ENCODE assay signal across 8 mouse cellular contexts in the genomic region with DNA sequence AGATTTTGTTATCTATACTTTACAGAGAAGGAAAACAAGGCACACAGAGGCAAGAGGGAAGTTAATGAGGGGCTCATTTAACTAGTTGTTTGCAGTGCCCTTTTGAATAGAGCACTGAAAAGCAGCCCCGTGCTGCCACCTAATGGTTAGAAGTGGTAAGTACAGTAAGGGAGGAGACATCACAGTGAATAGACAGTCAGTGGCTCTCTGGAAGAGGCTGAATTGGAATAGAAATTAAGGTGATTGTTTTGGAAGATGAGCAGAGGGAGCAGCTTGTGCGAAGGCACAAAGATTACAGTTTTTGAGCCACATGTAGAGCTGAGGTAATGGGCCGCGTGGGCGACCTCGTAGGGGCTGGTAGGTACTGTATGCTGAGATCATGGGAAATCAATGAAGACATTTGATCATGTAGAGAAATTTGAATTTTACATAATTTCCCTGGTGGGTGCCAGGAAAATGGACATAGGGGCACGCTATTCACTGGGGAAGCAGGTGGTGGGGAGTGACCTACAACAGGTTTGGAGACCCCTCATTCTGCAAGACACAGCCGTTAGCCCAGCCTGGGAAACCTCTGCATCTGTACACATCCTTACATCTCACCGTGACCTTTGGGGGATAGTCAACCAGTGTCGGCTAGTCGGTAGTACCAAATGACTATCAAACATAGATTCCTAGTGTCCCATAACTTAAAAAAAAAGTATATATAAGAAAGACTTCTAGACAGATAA. TPM values are rescaled to one million over a fixed set of nuclear protein-coding genes. Genes with fewer than 3 reads are reported as not detected.
DNase-seq lines count a peak whose midpoint lies in the region; ATAC-seq lines count a peak whose summit lies in the region.

No protein-coding gene starts in this region.

- H3K27ac ChIP-seq in kidney, embryonic 16.5 days (ENCODE audit: low read length): no peak overlapping the region
- no peak overlapping the region for H3K27ac ChIP-seq in lung, embryonic 15.5 days

- peak; percentile 86 for ATAC-seq in frontal cortex, adult (ENCODE audit: low TSS enrichment)
- ATAC-seq in kidney, embryonic 16.5 days (ENCODE audit: low FRiP score, low TSS enrichment): peak; percentile 71; the same call in 1 of the 2 replicates
- ATAC-seq in lung, embryonic 15.5 days (ENCODE audit: borderline replicate concordance, extremely low read depth, low FRiP score, low TSS enrichment): peak; percentile 27; the same call in 1 of the 2 replicates

- no peaks in the 10 kb centered on the region for H3K9me3 ChIP-seq in kidney, embryonic 16.5 days (ENCODE audit: low read length)
- H3K9me3 ChIP-seq in lung, embryonic 15.5 days: no peaks in the 10 kb centered on the region

- peak overlapping the region; percentile 44 for H3K4me2 ChIP-seq in kidney, embryonic 16.5 days (replicated peaks; ENCODE audit: low read depth, low read length)
- peak overlapping the region; percentile 48 for H3K4me2 ChIP-seq in lung, embryonic 15.5 days

- 51% methylated on average over 11 of the region's 11 CpGs for WGBS in kidney, embryonic 16.5 days
- WGBS in lung, embryonic 15.5 days: 43% methylated on average over 11 of the region's 11 CpGs

- peak overlapping the region; percentile 30 for H3K4me3 ChIP-seq in kidney, embryonic 16.5 days (ENCODE audit: low read length)
- H3K4me3 ChIP-seq in lung, embryonic 15.5 days: peak overlapping the region; percentile 27

- no peak overlapping the region for H3K9ac ChIP-seq in kidney, embryonic 16.5 days (replicated peaks; ENCODE audit: low read length)
- no peak overlapping the region for H3K9ac ChIP-seq in lung, embryonic 15.5 days

- no peaks in the 10 kb centered on the region for H3K36me3 ChIP-seq in kidney, embryonic 16.5 days (ENCODE audit: insufficient read depth, low read length)
- H3K36me3 ChIP-seq in lung, embryonic 15.5 days: no peaks in the 10 kb centered on the region

- no peaks in the 10 kb centered on the region for H3K27me3 ChIP-seq in kidney, embryonic 16.5 days (ENCODE audit: insufficient read depth, low read length)
- H3K27me3 ChIP-seq in lung, embryonic 15.5 days: no peaks in the 10 kb centered on the region

- peak; percentile 59 to 62 for DNase-seq in right cerebral cortex, postnatal 10 days (ENCODE audit: low spot score in 2 of 2)
- no peak for DNase-seq in right cerebral cortex, postnatal 25 days
- DNase-seq in brain, embryonic 18.5 days (ENCODE audit: low read depth, low spot score): peak; percentile 61
- DNase-seq in retina, postnatal 7 days (ENCODE audit: low read depth, low spot score): peak; percentile 42
- no peak for DNase-seq in urinary bladder, postnatal 36 days (ENCODE audit: low spot score in 2 of 2)

- no peaks in the 10 kb centered on the region for H3K4me1 ChIP-seq in kidney, embryonic 16.5 days (ENCODE audit: insufficient read depth, low read length)
- H3K4me1 ChIP-seq in lung, embryonic 15.5 days: 0 out of 2 replicates have a peak, but pooled peaks cover 3% of the 10 kb centered on the region

RNA-seq across cellular contexts. Expression of a gene that starts 15.6 kb away (rescaled TPM):
- not detected in 2 replicates for polyA plus RNA-seq in kidney, embryonic 16.5 days (2015; fragmentation: Nextera tagmentation; extraction: Ambion mirVana)
- not detected in 2 replicates for polyA plus RNA-seq in lung, embryonic 15.5 days (2015; fragmentation: Nextera tagmentation; extraction: Ambion mirVana)

RNA-seq across cellular contexts. Expression of a gene that starts 17.2 kb away (rescaled TPM):
- not detected in 2 replicates for polyA plus RNA-seq in kidney, embryonic 16.5 days (2015; fragmentation: Nextera tagmentation; extraction: Ambion mirVana)
- polyA plus RNA-seq in lung, embryonic 15.5 days (2015; fragmentation: Nextera tagmentation; extraction: Ambion mirVana): not detected in 2 replicates

RNA-seq across cellular contexts. Expression of a gene that starts 31.6 kb away (rescaled TPM):
- polyA plus RNA-seq in kidney, embryonic 16.5 days (2015; fragmentation: Nextera tagmentation; extraction: Ambion mirVana): not detected in 2 replicates
- not detected in 2 replicates for polyA plus RNA-seq in lung, embryonic 15.5 days (2015; fragmentation: Nextera tagmentation; extraction: Ambion mirVana)

RNA-seq across cellular contexts. Expression of a gene that starts 34.1 kb away (rescaled TPM):
- not detected in 2 replicates for polyA plus RNA-seq in kidney, embryonic 16.5 days (2015; fragmentation: Nextera tagmentation; extraction: Ambion mirVana)
- polyA plus RNA-seq in lung, embryonic 15.5 days (2015; fragmentation: Nextera tagmentation; extraction: Ambion mirVana): not detected in 2 replicates

RNA-seq across cellular contexts. Expression of a gene that starts 38.1 kb away (rescaled TPM):
- polyA plus RNA-seq in kidney, embryonic 16.5 days (2015; fragmentation: Nextera tagmentation; extraction: Ambion mirVana): 1.5 and 2.4 TPM in 2 replicates
- 0.59 and 0.65 TPM in 2 replicates for polyA plus RNA-seq in lung, embryonic 15.5 days (2015; fragmentation: Nextera tagmentation; extraction: Ambion mirVana)

Comparison
In these comparisons a context has a peak if more than half of its experiments do, and no peak if none do; other contexts are left out.
1. DNase-seq: peak in right cerebral cortex, postnatal 10 days (2 of 2), brain, embryonic 18.5 days (single experiment) and retina, postnatal 7 days (single experiment); none in right cerebral cortex, postnatal 25 days (single experiment) and urinary bladder, postnatal 36 days (0 of 2).
2. ATAC-seq: peak in every context shown above with its lines; median percentile 86 in frontal cortex, adult; 71 in kidney, embryonic 16.5 days; 27 in lung, embryonic 15.5 days.